Mouse (Mus musculus) left cerebral cortex, adult 2 months (tissue): ENCODE results near the gene Fam186a. TPM values are rescaled to one million over a fixed set of nuclear protein-coding genes. Genes with fewer than 3 reads are reported as not detected.
A peak's percentile ranks its signal among the peaks of the same experiment; 100 is the strongest.
"Not testable (repeated sequence)": the region's sequence is repeated elsewhere in the genome, so short reads cannot be mapped to it uniquely, and the experiment has no call there.

Source experiments
- DNase-seq, 2 experiments: peaks; one replicate each; pipeline ENCODE4 v3.0.0; 2021 to 2022; ENCODE audit warnings: low spot score in 2 of 2, mixed read lengths in 1 of 2; ENCODE audit errors: extremely low spot score in 1 of 2
- H3K27ac ChIP-seq: fragments of 200-600 bp; 2 replicates; pipeline ENCODE4 v1.8.1; 2022
- H3K4me3 ChIP-seq: fragments of 200-600 bp; 2 replicates; pipeline ENCODE4 v1.8.1; 2022
- CTCF ChIP-seq: fragments of 200-600 bp; IDR thresholded peaks from 2 replicates; pipeline ENCODE4 v1.8.1; 2022; ENCODE audit warnings: antibody characterized with exemption, mild to moderate bottlenecking, moderate library complexity
- intact Hi-C: fragments of 180-260 bp; cut with DNase I; formaldehyde crosslinking; loops from one replicate; pipeline ENCODE4 v1.15.1; 2025
- total RNA-seq, 2 experiments: library from RNA; stranded (reverse); gene quantifications; 2 replicates each; pipeline ENCODE4 v1.2.3; 2021

Fam186a gene
- total RNA-seq, 2 experiments from 2014 or later = 0.05 TPM; not detected in 1

DNA sequence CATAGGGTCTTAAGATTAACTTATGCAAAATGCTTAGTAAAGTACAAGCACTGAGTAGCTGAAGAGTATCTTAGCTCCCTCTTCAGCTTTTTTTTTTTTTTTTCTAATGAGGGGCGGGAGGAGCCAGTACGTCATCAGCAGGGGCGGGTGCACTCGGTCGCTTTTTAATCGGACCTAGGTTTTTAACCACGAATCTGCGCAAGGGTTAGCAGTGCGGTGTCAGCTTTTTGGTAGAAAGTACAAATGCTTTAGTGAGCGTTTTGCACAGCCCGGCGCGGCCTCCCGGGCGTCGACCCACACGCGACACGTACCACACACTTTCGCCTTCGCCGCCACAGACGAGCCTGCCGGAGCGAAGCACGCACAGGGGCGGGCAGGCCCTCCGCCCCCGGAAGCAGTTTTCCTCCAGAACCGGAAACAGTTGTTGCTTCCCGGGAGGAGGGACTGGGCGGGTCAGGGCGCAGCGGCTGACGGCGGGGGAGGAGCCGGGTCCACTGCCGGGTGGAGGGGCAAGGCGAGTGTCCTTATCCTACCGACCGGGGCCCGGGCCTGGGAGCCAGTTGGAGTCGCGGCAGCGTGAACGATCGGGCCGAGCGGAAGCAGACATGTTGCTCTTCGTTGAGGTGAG, 5.6 kb upstream of the Fam186a start:
- Histone ChIP-seq H3K4me3 (peak overlapping the region; percentile 78), H3K27ac (peak overlapping the region; percentile 99)
- DNase-seq = peak; percentile 94
- no peak for TF ChIP-seq CTCF
- intact Hi-C loops = no loop called here

DNA sequence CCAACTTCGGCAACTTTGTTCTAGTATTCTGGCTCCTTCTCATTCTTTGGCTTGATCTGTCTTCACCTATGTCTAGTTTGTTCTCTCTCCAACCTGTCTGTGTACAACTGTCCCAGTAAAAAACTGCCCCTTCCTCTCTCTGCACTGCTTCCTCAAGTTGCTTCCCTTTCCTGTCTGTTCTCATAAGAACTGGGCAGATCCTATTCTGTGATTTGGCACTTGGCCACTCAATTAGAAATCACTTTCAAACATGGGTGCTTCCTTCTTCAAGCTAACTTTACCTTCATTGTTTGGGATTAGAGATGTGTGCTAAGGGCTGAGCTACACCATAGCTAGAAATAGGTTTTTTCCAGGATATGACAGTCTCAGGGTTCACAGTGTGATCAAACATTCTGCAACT, 3.7 kb upstream of the Fam186a start:
- no peak for TF ChIP-seq CTCF
- intact Hi-C loops = no loop called here
- Histone ChIP-seq H3K27ac (no peak overlapping the region), H3K4me3 (no peak overlapping the region)
- DNase-seq = no peak

DNA sequence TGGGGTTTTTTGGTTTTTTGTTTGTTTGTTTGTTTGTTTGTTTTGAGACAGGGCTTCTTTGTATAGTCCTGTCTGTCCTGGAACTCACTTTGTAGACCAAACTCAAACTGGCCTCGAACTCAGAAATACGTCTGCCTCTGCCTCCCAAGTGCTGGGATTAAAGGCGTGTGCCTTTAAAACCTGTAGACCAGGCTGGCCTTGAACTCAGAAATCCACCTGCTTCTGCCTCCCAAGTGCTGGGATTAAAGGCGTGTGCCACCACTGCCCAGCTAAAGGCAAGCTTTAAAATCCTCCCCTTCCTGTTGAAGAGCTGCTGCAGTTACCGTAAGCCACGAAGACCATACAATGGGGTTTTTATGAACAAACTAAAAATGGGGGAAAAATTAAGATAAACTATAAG, 2.9 kb upstream of the Fam186a start, which contains the start of gene Larp4:
TSS of gene Larp4 (plus strand) at position 301 of the 400 bp plus-strand sequence.
- H3K4me3 ChIP-seq, intact Hi-C loops, DNase-seq, H3K27ac ChIP-seq: not testable (repeated sequence)

DNA sequence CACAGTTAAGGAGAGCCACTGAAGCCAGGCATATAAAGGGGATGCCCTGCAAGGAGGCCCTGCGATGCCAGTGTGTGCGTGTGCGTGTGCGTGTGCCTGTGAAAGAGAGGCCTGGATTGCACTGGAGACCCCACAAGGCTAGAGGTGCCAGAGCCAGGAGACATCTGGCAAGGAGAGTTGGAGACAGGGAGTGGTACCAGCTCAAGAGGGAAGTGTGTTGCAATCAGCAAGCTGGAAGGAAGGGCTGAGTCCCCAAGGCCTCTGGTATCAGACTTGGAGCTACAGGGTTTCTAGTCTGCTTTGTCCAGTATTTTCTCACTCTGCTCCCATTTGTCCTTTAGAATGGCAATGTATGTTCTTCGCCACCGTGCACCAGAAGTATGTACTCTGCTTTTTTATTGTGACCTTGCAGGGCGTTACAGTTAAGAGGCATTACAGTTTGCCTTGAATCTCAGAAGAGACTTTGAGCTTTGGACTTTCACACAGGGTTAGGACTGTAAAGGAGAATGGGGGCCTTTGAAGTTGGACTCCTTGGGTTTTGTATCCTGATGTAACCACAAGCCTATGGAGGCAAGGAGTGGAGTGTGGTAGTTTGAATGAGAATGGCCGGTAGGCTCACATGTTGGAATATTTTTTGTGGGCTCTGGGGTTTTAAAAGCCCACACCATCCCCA, 1.6 kb downstream of the Fam186a start:
- intact Hi-C loops = no loop called here
- TF ChIP-seq CTCF = no peak
- DNase-seq = no peak

DNA sequence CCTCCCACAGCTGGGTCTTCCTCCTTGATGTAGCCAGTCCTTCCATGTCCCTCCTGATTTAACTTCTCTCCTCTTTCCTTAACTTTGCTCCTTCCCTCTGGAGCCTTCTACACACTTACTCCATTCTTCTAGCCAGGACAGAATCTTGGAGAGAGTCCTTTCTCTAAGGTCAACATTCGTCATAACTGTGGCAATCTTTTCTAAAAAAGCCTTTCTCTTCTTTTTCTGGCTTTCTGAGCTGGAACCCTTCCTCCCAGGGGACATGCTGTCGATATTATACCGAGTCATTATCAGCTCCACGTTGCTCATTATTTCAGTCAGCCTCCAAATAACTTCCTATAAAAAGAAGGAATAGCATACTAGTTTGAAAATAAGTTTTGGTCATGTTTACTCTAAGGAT, 11.5 kb downstream of the Fam186a start:
- intact Hi-C loops = loop anchor here (5.0 kb wide), 1 partner anchor 113 kb away; no protein-coding TSS in a partner anchor
- no peak for TF ChIP-seq CTCF
- Histone ChIP-seq H3K4me3 (no peak overlapping the region), H3K27ac (no peak overlapping the region)
- no peak for DNase-seq

More for the DNA sequence above, 1.6 kb downstream of the Fam186a start:
- H3K4me3 ChIP-seq = no peak overlapping the region
- H3K27ac ChIP-seq = no peak overlapping the region

DNA sequence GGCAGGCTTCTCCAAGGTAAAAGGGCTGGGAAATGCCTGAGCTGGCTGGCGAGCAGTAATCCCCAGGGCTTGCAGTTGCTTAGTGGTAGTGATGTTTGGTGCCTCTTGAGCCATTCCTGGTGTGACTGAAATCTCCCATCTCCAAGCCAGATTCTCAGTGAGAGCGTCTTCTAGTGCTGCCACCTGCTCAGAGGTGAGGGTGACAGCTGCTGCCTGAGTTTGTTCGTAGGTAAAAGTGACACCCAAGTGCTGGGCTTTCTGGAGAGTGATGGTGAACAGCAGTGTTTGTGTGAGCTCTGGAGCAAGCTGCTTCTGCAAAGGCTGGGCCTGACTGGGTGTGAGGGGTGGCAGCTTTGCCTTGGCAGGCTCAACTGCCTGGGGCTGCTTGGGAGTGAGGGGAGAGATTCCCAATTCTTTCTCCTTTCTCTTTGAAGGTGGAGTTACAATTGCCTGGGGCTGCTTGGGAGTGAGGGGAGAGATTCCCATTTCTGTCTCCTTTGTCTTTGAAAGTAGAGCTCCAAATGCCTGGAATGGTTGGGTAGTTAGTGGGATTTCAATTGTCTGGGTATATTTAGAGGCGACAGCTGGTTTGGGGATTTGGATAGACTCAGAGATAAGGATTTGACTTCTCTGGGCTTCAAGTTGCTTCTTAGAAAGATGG, 25.8 kb downstream of the Fam186a start:
- no peak for DNase-seq
- TF ChIP-seq CTCF = no peak
- intact Hi-C loops = no loop called here
- Histone ChIP-seq H3K4me3 (no peak overlapping the region), H3K27ac (no peak overlapping the region)

DNA sequence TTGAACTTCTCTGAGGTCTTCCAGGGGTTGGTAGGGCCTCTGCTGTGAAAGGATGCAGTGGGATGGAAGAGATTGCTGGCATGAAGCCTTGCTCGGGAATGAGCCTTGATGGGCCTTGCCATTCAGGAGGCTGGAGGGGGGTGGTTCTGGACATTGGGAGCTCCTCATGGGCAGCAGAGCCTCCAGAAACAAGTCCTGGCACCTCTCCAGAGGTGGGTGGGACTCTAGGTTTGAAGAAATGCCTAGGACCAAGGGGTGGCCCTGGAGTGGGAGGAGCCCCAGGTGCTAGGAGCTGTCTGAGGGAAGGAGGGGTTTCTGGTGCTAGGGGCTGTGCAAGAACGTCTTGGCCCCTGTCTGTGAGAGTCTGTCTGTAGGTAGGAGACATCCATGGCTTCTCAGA, 26.4 kb downstream of the Fam186a start:
- intact Hi-C loops = no loop called here
- TF ChIP-seq CTCF = no peak
- no peak overlapping the region for H3K27ac ChIP-seq
- H3K4me3 ChIP-seq = no peak overlapping the region
- DNase-seq = no peak

DNA sequence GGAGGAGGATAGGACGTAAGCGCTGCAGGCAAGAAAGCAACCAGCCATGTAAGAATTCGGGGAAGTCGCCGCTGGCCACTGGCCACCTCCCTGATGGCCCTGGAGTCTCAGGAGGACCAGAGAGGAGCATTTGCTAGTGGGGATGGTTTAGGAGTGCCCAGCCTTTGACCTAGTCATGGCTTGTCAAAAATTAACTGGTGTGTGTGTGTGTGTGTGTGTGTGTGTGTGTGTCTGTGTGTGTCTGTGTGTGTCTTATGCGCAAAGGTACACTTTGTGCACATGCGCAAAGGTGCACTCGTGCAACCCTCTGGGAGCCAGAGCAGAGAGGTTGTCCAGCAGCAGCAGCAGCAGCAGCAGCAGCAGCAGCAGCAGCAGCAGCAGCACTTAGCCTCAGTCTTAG, 29.0 kb downstream of the Fam186a start:
- no peak for TF ChIP-seq CTCF
- Histone ChIP-seq H3K4me3 (no peak overlapping the region), H3K27ac (no peak overlapping the region)
- intact Hi-C loops = no loop called here
- DNase-seq = no peak

DNA sequence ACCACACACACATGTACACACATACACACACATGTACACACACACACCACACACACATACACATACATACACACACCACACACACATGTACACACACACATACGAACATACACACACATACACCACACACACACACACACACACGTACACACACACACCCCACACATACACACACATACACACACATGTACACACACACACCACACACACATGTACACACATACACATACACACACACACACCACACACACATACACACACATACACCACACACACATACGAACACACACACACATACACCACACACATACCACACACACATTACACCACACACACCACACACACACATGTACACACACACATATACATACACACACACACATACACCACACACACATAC, 30.2 kb downstream of the Fam186a start:
- intact Hi-C loops = no loop called here
- no peak for TF ChIP-seq CTCF
- DNase-seq = no peak
- Histone ChIP-seq H3K27ac (no peak overlapping the region), H3K4me3 (no peak overlapping the region)

DNA sequence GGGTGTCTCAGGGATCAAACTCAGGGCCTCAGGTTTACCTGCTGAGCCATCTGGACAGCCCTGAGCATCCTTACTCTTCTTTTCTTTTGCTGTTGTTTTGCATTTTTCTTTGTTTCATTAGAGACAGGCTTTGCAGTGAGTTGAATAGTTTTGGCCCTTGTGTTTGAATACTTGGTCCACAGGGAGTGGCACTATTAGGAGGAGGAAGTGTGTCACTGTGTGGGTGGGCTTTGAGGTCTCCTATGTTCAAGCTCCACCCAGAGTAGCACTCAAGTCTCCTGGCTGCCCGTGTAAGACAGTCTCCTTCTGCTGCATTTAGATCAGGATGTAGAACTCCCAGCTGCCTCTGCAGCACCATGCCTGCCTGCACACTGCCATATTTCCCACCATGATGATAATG, 32.4 kb downstream of the Fam186a start:
- H3K4me3 ChIP-seq = no peak overlapping the region
- intact Hi-C loops = no loop called here
- no peak for DNase-seq
- H3K27ac ChIP-seq = no peak overlapping the region
- TF ChIP-seq CTCF = no peak

DNA sequence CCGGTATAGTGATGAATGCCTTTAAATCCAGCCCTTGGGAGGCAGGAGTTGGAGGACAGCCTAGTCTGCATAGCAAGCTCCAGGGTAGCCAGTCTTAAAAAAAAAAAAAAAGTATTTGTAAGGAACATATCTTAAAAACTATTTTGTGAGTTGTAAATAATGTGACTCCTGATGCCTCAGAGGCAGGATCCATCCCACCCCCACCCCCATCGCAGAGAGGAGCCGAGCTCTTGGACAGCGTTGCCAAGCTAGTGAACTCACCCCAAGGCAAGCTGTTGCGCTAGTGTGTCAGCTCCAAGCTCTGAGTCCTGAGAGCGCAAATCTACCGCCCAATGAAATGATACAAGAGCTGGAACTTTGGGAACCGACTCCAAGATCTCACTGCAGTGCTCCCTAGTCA, 35.6 kb downstream of the Fam186a start:
- no peak for DNase-seq
- Histone ChIP-seq H3K4me3 (no peak overlapping the region), H3K27ac (no peak overlapping the region)
- intact Hi-C loops = no loop called here
- TF ChIP-seq CTCF = no peak

DNA sequence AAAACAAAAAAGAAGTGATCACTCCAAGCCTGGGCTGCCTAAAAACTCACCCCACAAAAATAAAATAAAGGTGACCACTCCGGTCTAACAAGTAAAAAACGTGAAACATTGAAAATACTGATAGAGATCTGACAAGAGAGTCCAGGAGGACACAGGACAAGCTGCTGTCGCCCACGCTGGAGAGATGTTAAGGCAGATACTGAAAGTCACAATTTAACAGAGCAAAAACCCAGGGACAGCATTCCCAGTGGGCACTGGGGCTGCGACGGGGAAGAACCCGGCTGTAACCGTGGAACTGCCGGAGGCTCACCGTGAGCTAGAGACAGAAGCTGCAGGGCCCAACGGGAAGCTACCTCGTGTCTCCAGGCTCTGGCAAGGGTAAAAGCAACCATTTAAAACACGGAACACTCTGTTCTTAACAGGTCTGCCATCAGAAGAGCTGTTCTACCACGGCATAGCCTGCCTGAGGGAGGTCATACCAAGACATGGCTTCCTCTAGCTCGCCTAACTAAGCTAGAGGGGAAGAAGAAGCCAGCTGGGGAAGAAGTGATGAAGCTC, 47.2 kb downstream of the Fam186a start:
- TF ChIP-seq CTCF = no peak
- Histone ChIP-seq H3K4me3 (no peak overlapping the region), H3K27ac (no peak overlapping the region)
- no peak for DNase-seq
- intact Hi-C loops = loop anchor here (5.0 kb wide), 1 partner anchor 33 kb away; no protein-coding TSS in a partner anchor
